Mouse (Mus musculus) CD4-positive, CD25-positive, alpha-beta regulatory T cell, adult 2 months (primary cell): ENCODE data around the gene Gm10837.

Experiments used
- DNase-seq: peaks from one replicate; pipeline ENCODE4 v3.0.0-alpha.2; 2012; ENCODE audit warnings: low read depth, low spot score

Gm10837 gene

GRCm38 (mm10) chr14:122534017-122534924 is 43.9 kb downstream of the Gm10837 start, which contains the start of gene Pcca:
Pcca (plus strand) TSS chr14:122534324.
- peak; percentile 92 for DNase-seq

- no peak for DNase-seq
These were observed 45.6 kb downstream of the Gm10837 start for GRCm38 (mm10) chr14:122535986-122536385.
